Mouse (Mus musculus): ENCODE data around the gene Gas6.

DNA sequence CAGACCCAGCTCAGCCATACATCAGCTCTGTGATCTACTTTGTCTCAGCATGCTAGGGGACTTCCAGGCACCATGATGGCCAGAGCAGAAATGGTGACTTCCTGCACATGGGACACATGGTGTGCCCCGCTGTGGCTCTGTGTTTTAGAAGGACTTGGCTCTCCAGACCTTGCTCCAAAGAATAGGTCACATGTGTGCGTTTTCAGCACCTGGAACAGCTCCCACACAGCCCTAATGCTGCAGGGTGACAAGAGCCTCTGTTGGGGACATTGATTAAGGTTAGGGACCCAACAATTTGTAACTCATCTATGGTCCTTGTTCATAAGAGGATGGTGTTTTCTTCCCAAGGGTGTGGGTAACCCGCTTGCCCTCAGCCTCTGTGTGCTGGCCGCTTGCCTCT, 46.1 kb downstream of the Gas6 start:
- no peak for TF ChIP-seq ZNF384 (IDR thresholded peaks at IDR 0.05; ENCODE audit: low read depth, low read length)
- TF ChIP-seq CHD2 (IDR thresholded peaks at IDR 0.05; ENCODE audit: low read depth, low read length) = no peak

Measured in ES-E14 (cell line).